Mouse (Mus musculus): ENCODE results near the gene Clca3a1.

DNA sequence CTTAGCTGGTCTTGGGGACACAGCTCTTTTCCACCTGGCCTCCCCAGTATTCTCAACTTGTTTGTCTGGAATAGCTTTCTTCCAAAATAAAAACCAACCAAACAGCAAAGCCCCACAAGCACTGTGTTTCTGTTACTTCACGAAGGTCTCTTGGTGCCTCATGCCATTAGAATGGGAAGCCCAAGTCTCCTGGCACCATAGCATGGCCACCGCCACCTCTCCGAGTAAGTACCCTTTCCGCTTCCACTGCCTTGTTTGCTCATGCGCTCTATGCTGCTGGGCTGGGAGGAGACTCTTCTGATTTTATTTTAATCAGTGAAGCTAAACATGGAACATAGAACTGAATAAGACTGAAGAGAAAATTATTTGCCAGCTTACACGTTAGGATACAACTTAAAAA lies 42.9 kb downstream of the Clca3a1 start:
- no peak for TF ChIP-seq POLR2A (IDR thresholded peaks at IDR 0.05; ENCODE audit: insufficient read depth, low read depth, low read length)
- TF ChIP-seq CTCF (IDR thresholded peaks at IDR 0.05): no peak
